Mouse (Mus musculus): Measurements from ENCODE around the gene Samd1. TPM values are rescaled to one million over a fixed set of nuclear protein-coding genes. Genes with fewer than 3 reads are reported as not detected.

Gene Samd1
- polyA plus RNA-seq, 1 experiment from 2014 or later = 17.9 TPM

- WGBS = 78% methylated on average over 3 of the region's 3 CpGs
- H3K4me1 ChIP-seq (ENCODE audit: control insufficient read depth, insufficient read depth, low read length) = peaks cover 11% of the 10 kb centered on the region; the same call in 1 of the 2 replicates
Observed at GRCm38 (mm10) chr8:84046505-84046904, 49.0 kb downstream of the Samd1 start.

DNA sequence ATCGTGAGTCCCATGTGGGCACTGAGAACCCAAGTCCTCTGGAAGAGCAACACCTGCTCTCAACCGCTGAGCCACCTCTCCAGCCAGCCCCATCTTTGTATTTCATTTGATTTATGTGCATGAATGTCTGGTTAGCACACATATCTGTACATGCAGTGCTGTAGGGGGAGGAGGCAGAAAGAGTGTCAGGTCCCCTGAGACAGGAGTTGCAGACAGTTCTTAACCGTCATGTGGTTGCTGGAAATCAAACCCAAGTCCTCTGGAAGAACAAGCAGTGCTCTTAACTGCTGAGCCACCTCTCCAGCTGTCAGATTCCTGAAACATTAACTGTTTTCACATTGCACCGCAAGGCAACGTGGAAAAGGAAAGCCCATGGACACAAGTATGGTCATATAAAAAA, 50.7 kb downstream of the Samd1 start:
- Histone ChIP-seq H3K4me3 (ENCODE audit: low read length) (no peak overlapping the region), H3K4me1 (ENCODE audit: control insufficient read depth, insufficient read depth, low read length) (peaks cover 3% of the 10 kb centered on the region; the same call in 1 of the 2 replicates), H3K27me3 (ENCODE audit: control insufficient read depth, insufficient read depth, low read length) (peaks cover 24% of the 10 kb centered on the region), H3K9me3 (ENCODE audit: control insufficient read depth, low read length) (no peaks in the 10 kb centered on the region; the same call in 1 of the 2 replicates), H3K36me3 (ENCODE audit: control insufficient read depth, insufficient read depth, low read length) (no peaks in the 10 kb centered on the region), H3K4me2 (replicated peaks; ENCODE audit: low read depth, low read length) (no peak overlapping the region), H3K9ac (ENCODE audit: low read depth, low read length) (no peak overlapping the region), H3K27ac (ENCODE audit: low read depth, low read length) (no peak overlapping the region)
- no peak for ATAC-seq (ENCODE audit: low FRiP score, low TSS enrichment)
- 57% methylated on average over 5 of the region's 5 CpGs for WGBS

More at GRCm38 (mm10) chr8:84046505-84046904, 49.0 kb downstream of the Samd1 start:
- no peaks in the 10 kb centered on the region; the same call in 1 of the 2 replicates for H3K9me3 ChIP-seq (ENCODE audit: control insufficient read depth, low read length)
- no peaks in the 10 kb centered on the region for H3K36me3 ChIP-seq (ENCODE audit: control insufficient read depth, insufficient read depth, low read length)
- peaks cover 35% of the 10 kb centered on the region for H3K27me3 ChIP-seq (ENCODE audit: control insufficient read depth, insufficient read depth, low read length)
- H3K4me3 ChIP-seq (ENCODE audit: low read length) = no peak overlapping the region
- no peak overlapping the region for H3K27ac ChIP-seq (ENCODE audit: low read depth, low read length)
- no peak for ATAC-seq (ENCODE audit: low FRiP score, low TSS enrichment)
- no peak overlapping the region for H3K9ac ChIP-seq (ENCODE audit: low read depth, low read length)
- H3K4me2 ChIP-seq (replicated peaks; ENCODE audit: low read depth, low read length) = no peak overlapping the region

MicroRNAs encoded within 50 kb of the gene (microRNA counts, 519-probe panel; counts per million panel counts)
- microRNA mmu-miR-1199 = not detected

Small RNA genes within 50 kb of the gene (microRNA-seq; reads per million reads assigned to microRNA genes)
- gene Mir1199 (1.3 reads per million), gene Mir8111 (1.9 reads per million)

Other genes with a start within 250 kb of the Samd1 start
- gene Adgrl1, start 97.6 kb upstream of the Samd1 start, polyA plus RNA-seq (2014; fragmentation: Nextera tagmentation; extraction: Ambion mirVana) = 24.4 and 27.5 TPM in 2 replicates
- gene Gm10644, start 42.5 kb upstream of the Samd1 start, polyA plus RNA-seq (2014; fragmentation: Nextera tagmentation; extraction: Ambion mirVana) = 0.37 and 0.61 TPM in 2 replicates
- 68.2 and 71.4 TPM in 2 replicates for gene Asf1b, start 42.2 kb upstream of the Samd1 start, polyA plus RNA-seq (2014; fragmentation: Nextera tagmentation; extraction: Ambion mirVana)
- gene Prkaca, start 24.7 kb upstream of the Samd1 start, polyA plus RNA-seq (2014; fragmentation: Nextera tagmentation; extraction: Ambion mirVana) = 123 and 124 TPM in 2 replicates
- 1.2 TPM in 2 replicates for gene 1700067K01Rik, start 3.8 kb downstream of the Samd1 start, polyA plus RNA-seq (2014; fragmentation: Nextera tagmentation; extraction: Ambion mirVana)
- gene 2210011C24Rik, start 14.5 kb downstream of the Samd1 start, polyA plus RNA-seq (2014; fragmentation: Nextera tagmentation; extraction: Ambion mirVana) = 3.6 and 5.7 TPM in 2 replicates
- gene Palm3, start 23.8 kb downstream of the Samd1 start, polyA plus RNA-seq (2014; fragmentation: Nextera tagmentation; extraction: Ambion mirVana) = 5.9 and 7.4 TPM in 2 replicates
- 1.4 and 1.6 TPM in 2 replicates for gene Il27ra, start 44.9 kb downstream of the Samd1 start, polyA plus RNA-seq (2014; fragmentation: Nextera tagmentation; extraction: Ambion mirVana)
- gene Rln3, start 47.3 kb downstream of the Samd1 start, polyA plus RNA-seq (2014; fragmentation: Nextera tagmentation; extraction: Ambion mirVana) = 0.33 TPM in 1 of 2 replicates, not detected in the other
- gene Gm10643, start 67.5 kb downstream of the Samd1 start, polyA plus RNA-seq (2014; fragmentation: Nextera tagmentation; extraction: Ambion mirVana) = 1.2 and 2.2 TPM in 2 replicates
- gene Rfx1, start 69.2 kb downstream of the Samd1 start, polyA plus RNA-seq (2014; fragmentation: Nextera tagmentation; extraction: Ambion mirVana) = 10.4 and 13.7 TPM in 2 replicates
- gene Dcaf15, start 107.1 kb downstream of the Samd1 start, polyA plus RNA-seq (2014; fragmentation: Nextera tagmentation; extraction: Ambion mirVana) = 10.4 and 18.3 TPM in 2 replicates
- 0.19 and 0.34 TPM in 2 replicates for gene Podnl1, start 128.3 kb downstream of the Samd1 start, polyA plus RNA-seq (2014; fragmentation: Nextera tagmentation; extraction: Ambion mirVana)
- gene Cc2d1a, start 150.3 kb downstream of the Samd1 start, polyA plus RNA-seq (2014; fragmentation: Nextera tagmentation; extraction: Ambion mirVana) = 11.7 and 17.7 TPM in 2 replicates
- gene 4930432K21Rik, start 150.4 kb downstream of the Samd1 start, polyA plus RNA-seq (2014; fragmentation: Nextera tagmentation; extraction: Ambion mirVana) = 0.87 and 1.2 TPM in 2 replicates
- gene Nanos3, start 187.5 kb downstream of the Samd1 start, polyA plus RNA-seq (2014; fragmentation: Nextera tagmentation; extraction: Ambion mirVana) = 4.3 and 5.5 TPM in 2 replicates
- 10.2 and 15.7 TPM in 2 replicates for gene Zswim4, start 239.4 kb downstream of the Samd1 start, polyA plus RNA-seq (2014; fragmentation: Nextera tagmentation; extraction: Ambion mirVana)